Mouse (Mus musculus) thymus, adult 2 months (tissue): ENCODE results near the gene Gm37240. TPM values are rescaled to one million over a fixed set of nuclear protein-coding genes. Genes with fewer than 3 reads are reported as not detected.

ENCODE experiments used
- DNase-seq: peaks from one replicate; pipeline ENCODE4 v3.0.0; 2021
- H3K27ac ChIP-seq: fragments of 200-500 bp; 2 replicates; pipeline ENCODE4 v1.5.1; 2012; ENCODE audit warnings: low read length, control low read depth; ENCODE audit not compliant: control insufficient read depth, insufficient read depth
- H3K27me3 ChIP-seq: fragments of 200-500 bp; 2 replicates; pipeline ENCODE4 v1.6.1; 2012; ENCODE audit warnings: mild to moderate bottlenecking, low read length, moderate library complexity, mixed read lengths; ENCODE audit not compliant: control insufficient read depth, insufficient read depth
- H3K36me3 ChIP-seq: fragments of 200-500 bp; 2 replicates; pipeline ENCODE4 v1.6.1; 2012; ENCODE audit warnings: mild to moderate bottlenecking, low read length, moderate library complexity; ENCODE audit not compliant: control insufficient read depth, insufficient read depth
- H3K4me1 ChIP-seq: fragments of 200-500 bp; replicated peaks from 2 replicates; pipeline ENCODE4 v1.6.1; 2012; ENCODE audit warnings: low read length; ENCODE audit not compliant: control insufficient read depth, insufficient read depth
- H3K4me3 ChIP-seq: fragments of 200-500 bp; 2 replicates; pipeline ENCODE4 v1.5.1; 2012; ENCODE audit warnings: mild to moderate bottlenecking, low read length, control low read depth, moderate library complexity; ENCODE audit not compliant: control insufficient read depth, insufficient read depth
- CTCF ChIP-seq: fragments of 200-500 bp; IDR thresholded peaks from 2 replicates; pipeline ENCODE4 v1.5.1; 2012; ENCODE audit warnings: mild to moderate bottlenecking, control low read depth, low read length, moderate library complexity, borderline replicate concordance; ENCODE audit not compliant: control insufficient read depth, poor library complexity, insufficient read depth; ENCODE audit errors: extremely low read depth
- POLR2A ChIP-seq: fragments of 200-500 bp; IDR thresholded peaks from 2 replicates; pipeline ENCODE4 v1.6.1; 2012; ENCODE audit warnings: mild to moderate bottlenecking, low read length, control low read depth, moderate library complexity; ENCODE audit not compliant: control insufficient read depth, poor library complexity, insufficient read depth; ENCODE audit errors: extremely low read depth
- WGBS: fragments of 180-500 bp; shearing (Covaris S2); methylation state at CpG from one replicate; pipeline ENCODE4 v1.1.7; 2018; 5-methylcytosine and 5-hydroxymethylcytosine counted together
- polyA plus RNA-seq: library from polyadenylated mRNA; depleted of rRNA; stranded (reverse); fragments of >200 nt; gene quantifications from 2 replicates; pipeline ENCODE4 v1.2.3, GENCODE M21; 2012

The Gm37240 gene
- polyA plus RNA-seq, 1 experiment: 7.0 TPM

DNA sequence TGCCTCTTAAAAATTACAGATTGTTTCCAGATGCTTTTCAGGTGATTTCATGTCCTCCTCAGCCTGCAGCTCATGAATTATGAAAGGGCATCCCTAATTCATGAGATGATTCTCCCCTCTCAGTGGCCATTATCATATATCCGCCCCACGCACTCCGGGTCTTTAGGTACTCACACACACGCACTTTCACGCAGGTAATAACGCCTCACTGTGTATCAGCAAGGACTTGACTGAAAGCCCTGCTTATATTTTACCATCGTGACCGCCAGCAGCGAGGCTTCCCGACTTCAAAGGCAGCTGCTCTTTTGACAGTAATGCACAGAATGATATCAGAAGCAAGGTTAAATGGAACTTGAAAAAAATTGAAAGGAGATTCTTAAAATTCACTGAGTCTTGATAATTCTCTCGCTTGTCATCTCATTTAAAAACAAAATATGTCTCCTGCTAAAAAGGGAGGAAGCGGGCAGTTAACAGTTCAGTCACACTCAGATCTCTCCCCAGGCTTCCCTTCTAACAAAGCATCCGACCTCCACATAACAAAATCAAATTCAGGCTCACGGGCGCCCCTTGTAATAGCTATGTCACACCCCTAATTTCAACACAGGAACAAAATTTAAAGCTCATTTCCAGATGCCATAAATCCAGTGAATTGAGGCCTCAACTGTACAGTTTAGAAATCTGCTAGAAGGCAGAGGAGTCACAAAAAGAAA lies 66.3 kb downstream of the Gm37240 start:
- H3K4me3 ChIP-seq: no peak overlapping the region
- TF ChIP-seq CTCF: no peak
- TF ChIP-seq POLR2A: no peak
- H3K36me3 ChIP-seq: no peaks in the 10 kb centered on the region
- WGBS: 93% methylated on average over 15 of the region's 15 CpGs
- DNase-seq: no peak
- no peak overlapping the region for H3K27ac ChIP-seq
- no peaks in the 10 kb centered on the region for H3K27me3 ChIP-seq
- no peaks in the 10 kb centered on the region for H3K4me1 ChIP-seq

DNA sequence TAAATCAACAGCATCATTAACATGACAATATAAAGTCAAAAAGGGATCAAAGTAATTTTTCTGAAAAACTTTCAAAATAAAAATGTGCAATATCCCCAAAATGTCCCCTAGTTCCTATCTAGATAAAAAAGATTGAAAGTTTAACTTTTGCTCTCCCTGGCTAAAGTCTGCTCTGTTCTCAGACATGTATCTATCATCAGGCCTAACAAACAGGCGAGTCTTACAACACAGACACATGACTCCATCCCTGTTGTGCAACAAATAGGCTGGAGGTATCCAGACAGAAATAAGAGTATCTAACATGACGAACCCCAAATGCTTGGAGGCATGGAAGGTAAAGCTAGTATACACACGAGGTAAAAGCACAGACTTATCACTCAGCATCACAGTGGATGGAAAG lies 68.0 kb downstream of the Gm37240 start:
- no peaks in the 10 kb centered on the region for H3K36me3 ChIP-seq
- no peak overlapping the region for H3K4me3 ChIP-seq
- no peak overlapping the region for H3K27ac ChIP-seq
- no peaks in the 10 kb centered on the region for H3K27me3 ChIP-seq
- DNase-seq: no peak
- WGBS: 83% methylated on average over 3 of the region's 3 CpGs
- TF ChIP-seq CTCF: no peak
- no peak for TF ChIP-seq POLR2A
- H3K4me1 ChIP-seq: no peaks in the 10 kb centered on the region

DNA sequence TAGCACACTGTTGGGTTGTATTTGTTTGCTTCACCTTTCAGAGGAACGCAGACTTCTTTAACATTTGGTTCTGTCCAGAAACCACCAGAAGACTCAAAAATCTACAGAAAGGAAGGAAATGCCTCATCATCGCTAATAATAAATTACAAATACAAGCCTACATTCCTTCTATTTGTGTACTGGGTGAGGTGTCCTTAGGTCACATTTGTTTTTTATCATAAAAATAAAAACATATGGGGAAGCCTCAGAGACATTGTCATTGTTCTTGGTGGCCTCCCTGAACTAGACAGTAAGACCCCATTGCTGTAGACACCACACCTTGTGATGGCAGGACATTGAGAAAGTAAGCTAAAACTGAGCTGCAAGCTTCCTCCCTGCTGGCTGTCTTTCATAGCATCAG lies 70.1 kb downstream of the Gm37240 start, which contains the start of gene Fam160a1:
TSS of gene Fam160a1 (minus strand) at position 101 of the 400 bp plus-strand sequence.
- WGBS: 93% methylated on average over 2 of the region's 2 CpGs
- no peaks in the 10 kb centered on the region for H3K36me3 ChIP-seq
- TF ChIP-seq POLR2A (no peak), CTCF (no peak)

DNA sequence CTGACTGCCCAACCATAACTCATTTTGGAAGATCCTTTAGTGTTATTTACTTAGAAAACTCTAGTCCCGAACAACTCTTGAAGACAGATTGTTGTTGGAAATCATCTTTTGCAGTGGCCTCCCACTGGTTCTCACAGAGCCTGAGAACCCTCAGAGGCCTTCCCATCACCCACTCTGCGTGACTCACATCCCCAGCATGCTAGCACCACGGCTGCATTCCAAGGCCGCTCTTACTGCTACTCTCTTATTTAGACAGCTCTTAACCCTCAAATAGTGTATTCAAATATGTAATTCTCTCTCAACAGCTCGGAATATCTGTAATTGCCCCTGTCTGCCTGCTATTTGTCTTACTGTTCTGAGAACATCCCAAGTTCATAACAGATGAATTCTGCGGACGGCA lies 73.1 kb downstream of the Gm37240 start:
- Histone ChIP-seq H3K27ac (no peak overlapping the region), H3K4me1 (no peaks in the 10 kb centered on the region), H3K27me3 (no peaks in the 10 kb centered on the region), H3K4me3 (no peak overlapping the region), H3K36me3 (no peaks in the 10 kb centered on the region)
- no peak for DNase-seq
- WGBS: 85% methylated on average over 7 of the region's 7 CpGs
- TF ChIP-seq POLR2A (no peak), CTCF (no peak)

More for the DNA sequence above, 70.1 kb downstream of the Gm37240 start, which contains the start of gene Fam160a1:
- Histone ChIP-seq H3K4me1 (no peaks in the 10 kb centered on the region), H3K27ac (no peak within 1 kb of the TSS), H3K27me3 (no peaks in the 10 kb centered on the region), H3K4me3 (no peak within 1 kb of the TSS)
- DNase-seq: no peak

DNA sequence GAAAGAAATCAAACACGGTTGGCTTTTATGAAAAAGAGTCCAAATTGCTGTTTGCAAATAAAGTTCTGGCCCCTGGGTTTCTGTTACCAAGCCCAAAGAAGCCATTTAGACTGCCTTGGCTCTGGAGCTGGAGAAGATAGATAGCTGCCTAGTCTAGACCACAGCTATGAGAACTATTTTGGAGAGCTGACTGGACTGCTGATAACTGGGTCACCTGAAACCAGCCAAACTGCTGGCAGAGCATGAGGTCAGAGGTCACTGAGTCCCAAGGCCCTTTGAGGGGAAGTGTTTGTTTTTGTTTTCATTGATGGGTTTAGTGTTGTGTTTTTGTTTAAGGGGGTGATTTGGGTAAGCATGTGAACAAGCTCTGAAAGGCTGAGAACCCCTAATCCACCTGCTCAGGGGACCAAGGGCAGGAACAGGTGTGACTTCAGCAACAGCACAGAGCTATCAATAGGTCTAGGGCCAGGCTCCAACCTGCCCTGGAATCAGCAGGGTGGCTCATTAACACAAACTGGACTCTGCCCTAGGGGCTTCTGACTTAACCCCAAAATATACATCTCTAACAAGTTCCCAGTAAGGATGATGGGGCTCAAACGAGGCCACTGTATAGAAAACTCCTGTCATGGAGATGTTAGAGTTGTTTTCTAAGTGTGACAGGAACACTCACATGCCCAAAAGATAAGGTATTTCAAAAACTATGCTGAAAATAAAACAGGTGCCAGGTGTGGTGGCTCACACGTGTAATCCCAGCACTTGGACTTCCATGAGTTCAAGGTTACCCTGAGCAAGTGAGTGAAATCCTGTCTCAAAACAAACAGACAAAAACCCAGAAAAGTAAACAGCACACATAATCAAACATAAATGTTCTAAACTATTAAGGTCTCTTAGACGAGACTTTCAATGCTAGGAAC lies 74.0 kb downstream of the Gm37240 start:
- H3K4me1 ChIP-seq: no peaks in the 10 kb centered on the region
- 75% methylated on average over 4 of the region's 4 CpGs for WGBS
- DNase-seq: no peak
- no peak for TF ChIP-seq POLR2A
- TF ChIP-seq CTCF: no peak
- H3K4me3 ChIP-seq: no peak overlapping the region
- no peak overlapping the region for H3K27ac ChIP-seq
- no peaks in the 10 kb centered on the region for H3K27me3 ChIP-seq
- H3K36me3 ChIP-seq: no peaks in the 10 kb centered on the region

DNA sequence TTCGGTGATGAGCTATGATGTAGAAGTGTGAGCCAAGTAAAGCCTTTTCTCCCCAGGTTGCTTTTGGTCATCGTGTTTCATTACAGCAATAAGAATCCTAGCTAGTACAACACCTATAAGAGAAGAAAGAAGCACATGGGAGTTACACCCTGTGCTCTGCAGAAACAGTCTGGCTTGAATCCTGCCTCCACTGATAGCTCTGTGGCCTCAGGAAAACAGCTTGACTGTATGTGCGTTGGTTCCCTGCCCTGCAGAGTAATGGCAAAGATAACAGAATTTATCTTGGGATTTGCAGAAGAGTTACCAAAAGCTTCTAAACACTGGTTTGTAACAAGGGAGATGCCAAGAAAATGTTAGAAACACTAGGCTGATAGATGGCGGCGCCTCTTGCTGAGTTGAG lies 75.3 kb downstream of the Gm37240 start:
- TF ChIP-seq POLR2A (no peak), CTCF (no peak)

More for the DNA sequence above, 75.3 kb downstream of the Gm37240 start:
- DNase-seq: no peak
- Histone ChIP-seq H3K4me3 (no peak overlapping the region), H3K27me3 (no peaks in the 10 kb centered on the region), H3K27ac (no peak overlapping the region), H3K4me1 (no peaks in the 10 kb centered on the region), H3K36me3 (no peaks in the 10 kb centered on the region)
- 97% methylated on average over 5 of the region's 5 CpGs for WGBS
